Mouse (Mus musculus): ENCODE results near the gene Pkdcc. TPM values are rescaled to one million over a fixed set of nuclear protein-coding genes. Genes with fewer than 3 reads are reported as not detected.

Gene Pkdcc
- polyA plus RNA-seq, 1 experiment = not detected

- Histone ChIP-seq H3K27ac (ENCODE audit: control insufficient read depth, insufficient read depth, low read depth, low read length, poor library complexity) (peak overlapping the region; percentile 51), H3K4me1 (ENCODE audit: control insufficient read depth, insufficient read depth, low read length) (peaks cover 11% of the 10 kb centered on the region), H3K4me3 (replicated peaks; ENCODE audit: control insufficient read depth, low read depth, low read length) (no peak overlapping the region)
- 12% methylated on average over 8 of the region's 8 CpGs for WGBS
- TF ChIP-seq POLR2A (IDR thresholded peaks at IDR 0.05; ENCODE audit: borderline replicate concordance, control insufficient read depth, low read depth, low read length) (no peak), CTCF (IDR thresholded peaks at IDR 0.05; ENCODE audit: control insufficient read depth, insufficient read depth, low read length) (no peak)
Measured at GRCm38 (mm10) chr17:83272641-83273040, 57.5 kb downstream of the Pkdcc start.

DNA sequence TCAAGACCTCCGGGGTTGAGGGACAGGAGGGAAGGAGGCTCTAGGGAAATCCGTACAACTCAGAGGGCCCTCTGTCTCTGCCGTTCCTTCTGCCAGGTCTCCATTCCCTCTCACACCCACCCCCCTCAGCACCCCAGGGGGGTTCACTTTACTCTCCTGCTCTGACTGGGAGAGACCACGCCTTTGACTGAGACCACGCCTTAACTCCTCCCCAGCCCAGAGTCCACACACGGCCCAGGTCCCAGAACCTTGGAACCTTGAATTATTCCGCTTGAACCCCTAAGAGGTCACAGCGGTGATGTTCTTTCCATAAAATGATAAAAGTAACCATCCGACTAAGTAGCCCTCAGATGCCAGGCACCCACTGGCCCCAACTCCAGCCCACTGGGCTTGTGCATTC lies 58.5 kb downstream of the Pkdcc start:
- H3K27ac ChIP-seq (ENCODE audit: control insufficient read depth, insufficient read depth, low read depth, low read length, poor library complexity) = no peak overlapping the region
- no peak for TF ChIP-seq CTCF (IDR thresholded peaks at IDR 0.05; ENCODE audit: control insufficient read depth, insufficient read depth, low read length)
- TF ChIP-seq POLR2A (IDR thresholded peaks at IDR 0.05; ENCODE audit: borderline replicate concordance, control insufficient read depth, low read depth, low read length) = no peak
- no peak overlapping the region for H3K4me3 ChIP-seq (replicated peaks; ENCODE audit: control insufficient read depth, low read depth, low read length)

DNA sequence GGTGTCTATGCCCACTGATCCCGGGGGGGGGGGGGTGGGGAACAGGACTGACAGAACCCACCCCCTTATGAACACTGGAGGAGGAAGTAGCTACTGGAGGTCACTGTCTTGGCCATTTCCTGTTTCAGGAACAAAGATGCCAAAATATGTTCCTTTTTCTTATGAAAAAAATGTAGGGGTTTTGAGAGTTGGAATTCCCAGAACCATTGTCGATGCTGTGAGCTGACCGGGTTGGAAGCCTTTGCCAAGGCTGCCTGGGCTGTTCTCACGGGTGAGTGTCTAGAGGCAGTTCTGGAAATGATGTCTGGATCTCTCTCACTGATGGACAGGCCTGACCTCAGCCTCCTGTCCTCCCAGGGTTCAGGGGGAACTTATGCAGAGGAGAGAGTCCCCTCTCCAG lies 59.0 kb downstream of the Pkdcc start:
- no peak for TF ChIP-seq CTCF (IDR thresholded peaks at IDR 0.05; ENCODE audit: control insufficient read depth, insufficient read depth, low read length)
- TF ChIP-seq POLR2A (IDR thresholded peaks at IDR 0.05; ENCODE audit: borderline replicate concordance, control insufficient read depth, low read depth, low read length) = no peak
- peaks cover 9% of the 10 kb centered on the region for H3K4me1 ChIP-seq (ENCODE audit: control insufficient read depth, insufficient read depth, low read length)
- H3K4me3 ChIP-seq (replicated peaks; ENCODE audit: control insufficient read depth, low read depth, low read length) = no peak overlapping the region
- peak overlapping the region; percentile 26; the same call in 1 of the 2 replicates for H3K27ac ChIP-seq (ENCODE audit: control insufficient read depth, insufficient read depth, low read depth, low read length, poor library complexity)
- 14% methylated on average over 4 of the region's 4 CpGs for WGBS

More for the DNA sequence above, 58.5 kb downstream of the Pkdcc start:
- H3K4me1 ChIP-seq (ENCODE audit: control insufficient read depth, insufficient read depth, low read length) = peaks cover 9% of the 10 kb centered on the region
- WGBS = 48% methylated on average over 9 of the region's 9 CpGs

Other genes with a start within 250 kb of the Pkdcc start
- 4.2 and 8.9 TPM in 2 replicates for gene Eml4, start 135.6 kb downstream of the Pkdcc start, polyA plus RNA-seq (2011; ENCODE audit: insufficient read depth, insufficient read length, low replicate concordance, missing spikeins)

Measured in bone marrow, adult 2 months (tissue).